Mouse (Mus musculus) ovary, adult 18-20 months (tissue): ENCODE results near the gene Zscan4b.
"Not testable (repeated sequence)": the region's sequence is repeated elsewhere in the genome, so short reads cannot be mapped to it uniquely, and the experiment has no call there.

Experiments
- DNase-seq: peaks from one replicate; pipeline ENCODE4 v3.0.0; 2022; ENCODE audit warnings: low spot score, mixed read lengths

Gene Zscan4b

DNA sequence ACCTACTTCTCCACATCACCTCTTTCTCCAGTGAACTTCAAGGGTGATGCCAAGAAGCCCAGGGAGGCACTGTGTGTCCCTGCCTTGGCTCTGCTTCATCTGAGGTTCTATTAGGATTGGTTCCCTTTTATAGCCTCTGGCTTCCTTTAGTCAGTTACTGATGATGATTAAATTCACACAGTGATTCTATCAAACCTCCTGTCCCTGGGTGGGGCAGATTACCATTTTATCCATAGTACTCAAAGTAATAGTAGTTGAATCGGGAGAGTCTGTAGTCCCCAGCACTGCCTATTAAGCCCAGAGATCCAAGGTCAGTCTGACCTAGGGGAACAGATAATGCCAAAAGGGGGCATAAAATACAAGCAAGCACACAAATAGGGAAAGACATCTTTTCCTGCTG lies at the start of gene Zscan4b:
Gene Zscan4b (minus strand): TSS at position 101 of the 400 bp plus-strand sequence.
- not testable (repeated sequence) for DNase-seq
